16 mouse cellular contexts compared by ENCODE assay signal in genomic region chr5:67138643-67139042, GRCm38 (mm10). TPM values are rescaled to one million over a fixed set of nuclear protein-coding genes. Genes with fewer than 3 reads are reported as not detected.
DNase-seq lines count a peak whose midpoint lies in the region; ATAC-seq and TF ChIP-seq lines count a peak whose summit lies in the region.
"Had no signal": no experiment of that assay in that cellular context is flagged by ENCODE, and none has a peak within 500 bp of the region (broad histone marks: within the 10 kb centered on the region; RNA-seq: fewer than 3 reads in every experiment).

No protein-coding gene starts in this region.

- H3K27me3 ChIP-seq in hindbrain, embryonic 12.5 days = peaks cover 5% of the 10 kb centered on the region; the same call in 1 of the 2 replicates
- H3K27me3 ChIP-seq in neural tube, embryonic 12.5 days (replicated peaks) = no peaks in the 10 kb centered on the region
- peaks cover 5% of the 10 kb centered on the region; the same call in 1 of the 2 replicates for H3K27me3 ChIP-seq in cerebellum, adult 2 months (ENCODE audit: control insufficient read depth, insufficient read depth, low read length)

- H3K27ac ChIP-seq in hindbrain, embryonic 12.5 days = peak overlapping the region; percentile 58
- H3K27ac ChIP-seq in neural tube, embryonic 12.5 days = no peak overlapping the region
- H3K27ac ChIP-seq in cerebellum, adult 2 months (ENCODE audit: insufficient read depth, low read length) = no peak overlapping the region

- DNase-seq in cerebellum, postnatal 10 days = peak; percentile 17 to 23
- DNase-seq in cerebellum, adult 18-20 months = no peak
- DNase-seq in brain, embryonic 14.5 days (ENCODE audit: low read depth) = peak; percentile 79
- no peak for DNase-seq in adrenal gland, adult 18-20 months (ENCODE audit: low spot score in 2 of 2)
- no peak for DNase-seq in cerebellum, adult 2 months
- no peak for DNase-seq in left cerebral cortex, adult 11 months (ENCODE audit: low spot score)
- DNase-seq: heart, postnatal 10 days; kidney, adult 2 months; layer of hippocampus, adult 9-11 months; liver, postnatal 0 days; right cerebral cortex, postnatal 25 days had no signal

- 12% methylated on average over 8 of the region's 8 CpGs for WGBS in hindbrain, embryonic 12.5 days
- 16% methylated on average over 8 of the region's 8 CpGs for WGBS in neural tube, embryonic 12.5 days
- WGBS in cerebellum, adult 2 months = 5% methylated on average over 8 of the region's 8 CpGs

- no peak for TF ChIP-seq CTCF in brain, embryonic 14.5 days (IDR thresholded peaks at IDR 0.05; ENCODE audit: borderline replicate concordance, extremely low read depth, insufficient read depth, insufficient read length)
- TF ChIP-seq CTCF in cerebellum, adult 2 months (IDR thresholded peaks at IDR 0.05; ENCODE audit: borderline replicate concordance, insufficient read depth, low read depth, low read length) = no peak

- H3K9ac ChIP-seq in hindbrain, embryonic 12.5 days = no peak overlapping the region
- H3K9ac ChIP-seq in neural tube, embryonic 12.5 days = no peak overlapping the region
- H3K9ac ChIP-seq: liver, postnatal 0 days had no signal

- peak; percentile 77 for ATAC-seq in hindbrain, embryonic 12.5 days (ENCODE audit: low FRiP score)
- ATAC-seq in neural tube, embryonic 12.5 days (ENCODE audit: low FRiP score, low read depth) = peak; percentile 51; the same call in 1 of the 2 replicates
- ATAC-seq: activated CD4-positive, CD25-positive, alpha-beta regulatory T cell, adult 4 months; liver, postnatal 0 days had no signal

- TF ChIP-seq POLR2A in brain, embryonic 14.5 days (IDR thresholded peaks at IDR 0.05; ENCODE audit: borderline replicate concordance, extremely low read depth, insufficient read depth, insufficient read length, poor library complexity, severe bottlenecking) = no peak
- TF ChIP-seq POLR2A in cerebellum, adult 2 months (IDR thresholded peaks at IDR 0.05; ENCODE audit: borderline replicate concordance, insufficient read depth, low read length) = no peak

- H3K4me2 ChIP-seq in hindbrain, embryonic 12.5 days (replicated peaks) = peak overlapping the region; percentile 23; the same call in 1 of the 2 replicates
- peak overlapping the region; percentile 5 for H3K4me2 ChIP-seq in neural tube, embryonic 12.5 days (replicated peaks)

- no peaks in the 10 kb centered on the region for H3K36me3 ChIP-seq in hindbrain, embryonic 12.5 days
- no peaks in the 10 kb centered on the region for H3K36me3 ChIP-seq in neural tube, embryonic 12.5 days

- no peak overlapping the region for H3K4me3 ChIP-seq in hindbrain, embryonic 12.5 days
- no peak overlapping the region for H3K4me3 ChIP-seq in neural tube, embryonic 12.5 days
- H3K4me3 ChIP-seq in cerebellum, adult 2 months (replicated peaks; ENCODE audit: insufficient read depth, low read depth, low read length) = no peak overlapping the region

- peaks cover 23% of the 10 kb centered on the region for H3K4me1 ChIP-seq in hindbrain, embryonic 12.5 days
- peaks cover 16% of the 10 kb centered on the region for H3K4me1 ChIP-seq in neural tube, embryonic 12.5 days
- no peaks in the 10 kb centered on the region for H3K4me1 ChIP-seq in cerebellum, adult 2 months (ENCODE audit: control insufficient read depth, insufficient read depth, low read length)

- H3K9me3 ChIP-seq in hindbrain, embryonic 12.5 days (replicated peaks) = no peaks in the 10 kb centered on the region
- H3K9me3 ChIP-seq in neural tube, embryonic 12.5 days = no peaks in the 10 kb centered on the region

RNA-seq across cellular contexts. Expression of gene Phox2b, which starts 39.5 kb away (rescaled TPM):
- polyA plus RNA-seq in brain, embryonic 14.5 days (2012; rRNA removed) = 4.6 and 16.8 TPM in 2 replicates
- 43.5 and 50.2 TPM in 2 replicates for polyA plus RNA-seq in hindbrain, embryonic 12.5 days (2016; fragmentation: Nextera tagmentation; extraction: Ambion mirVana)
- polyA plus RNA-seq in neural tube, embryonic 12.5 days (2016; fragmentation: Nextera tagmentation; extraction: Ambion mirVana) = 1.2 and 2.7 TPM in 2 replicates
- total RNA-seq in adrenal gland, adult 18-20 months (2021) = 10 to 100 TPM; 15.6 to 17.2 TPM
- 3.3 and 4.2 TPM in 2 replicates for polyA plus RNA-seq in cerebellum, adult 2 months (2012; rRNA removed)
- total RNA-seq: common myeloid progenitor, adult 5-6 weeks; granulocyte monocyte progenitor cell, adult 5-6 weeks had no signal
- polyA plus RNA-seq: liver, postnatal 0 days had no signal

Comparison
In these comparisons a context has a peak if more than half of its experiments do, and no peak if none do; other contexts are left out.
1. DNase-seq: peak in cerebellum, postnatal 10 days (2 of 2) and brain, embryonic 14.5 days (single experiment); none in cerebellum, adult 18-20 months (0 of 2), adrenal gland, adult 18-20 months (0 of 2), cerebellum, adult 2 months (0 of 2) and left cerebral cortex, adult 11 months (single experiment).